Mouse (Mus musculus) brown adipose tissue, adult 24 weeks (tissue): ENCODE results near the gene Gm49325. TPM values are rescaled to one million over a fixed set of nuclear protein-coding genes. Genes with fewer than 3 reads are reported as not detected.

Experiments
- H3K27ac ChIP-seq: fragments of 200-500 bp; replicated peaks from 2 replicates; pipeline ENCODE4 v1.5.1; 2012; ENCODE audit warnings: low read depth, mild to moderate bottlenecking, low read length
- H3K4me1 ChIP-seq: fragments of 200-500 bp; 2 replicates; pipeline ENCODE4 v1.6.1; 2012; ENCODE audit warnings: low read length, mixed read lengths; ENCODE audit not compliant: control insufficient read depth, insufficient read depth, insufficient read length
- H3K4me3 ChIP-seq: fragments of 200-500 bp; 2 replicates; pipeline ENCODE4 v1.5.1; 2012; ENCODE audit warnings: low read depth, mild to moderate bottlenecking, low read length, moderate library complexity; ENCODE audit not compliant: insufficient read depth
- polyA plus RNA-seq: library from polyadenylated mRNA; stranded (reverse); fragments of >200 nt; gene quantifications from 2 replicates; pipeline ENCODE4 v1.2.4, GENCODE M21; 2012; ENCODE audit not compliant: missing spikeins, insufficient read depth, insufficient read length

The Gm49325 gene
- 16.0 and 45.5 TPM in 2 replicates for polyA plus RNA-seq

DNA sequence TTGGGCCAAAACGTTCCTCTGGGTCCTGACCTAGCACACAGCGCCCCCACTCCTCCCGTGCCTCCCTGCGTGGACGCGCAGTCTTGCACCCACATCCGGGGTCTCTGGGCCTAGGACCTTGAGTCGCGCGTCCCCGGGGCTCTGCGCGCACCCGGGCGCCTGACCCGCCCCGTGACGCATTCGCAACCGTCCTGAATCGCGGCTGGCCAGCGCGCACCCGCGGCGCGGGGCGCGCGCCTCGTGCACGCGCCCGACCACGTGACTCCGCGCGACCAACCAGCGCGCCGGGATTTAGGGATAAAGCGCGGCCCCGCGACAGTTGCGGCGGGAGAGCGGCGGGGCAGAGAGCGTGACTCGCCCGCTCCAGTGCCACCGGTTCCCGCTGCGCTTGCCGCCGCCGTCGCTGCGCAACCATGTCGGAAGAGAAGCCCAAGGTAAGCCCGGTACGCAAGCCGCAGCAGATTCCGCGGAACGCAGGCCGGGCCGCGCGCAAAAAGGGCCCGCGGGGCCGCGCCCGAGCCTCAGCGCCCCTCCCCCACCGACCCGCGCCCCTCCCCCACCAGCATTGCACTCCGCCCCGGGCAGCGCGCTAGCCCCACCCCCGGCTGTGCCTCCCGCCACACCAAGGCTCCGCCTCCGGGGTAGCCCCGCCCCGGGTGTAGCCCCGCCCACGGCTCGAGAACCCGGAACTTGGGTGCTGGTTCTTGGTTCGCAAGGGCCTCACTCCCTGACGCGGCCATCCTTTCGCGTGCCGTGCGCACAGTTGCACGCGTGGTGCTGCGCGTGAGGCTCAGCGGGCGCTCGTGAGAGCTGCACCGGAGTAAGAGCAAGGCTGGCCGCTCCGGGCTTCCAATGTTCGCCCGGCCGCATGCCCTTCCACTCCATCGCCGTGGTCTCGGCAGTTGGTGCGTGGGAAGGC, at the start of gene Gm49325, which contains the start of gene Sumo3:
TSS of gene Gm49325 (plus strand) at position 290 of the 919 bp plus-strand sequence.
TSS of gene Sumo3 (plus strand) at position 190 of the 919 bp plus-strand sequence.
- H3K4me3 ChIP-seq: peak within 1 kb of the TSS; percentile 77
- H3K27ac ChIP-seq: peak within 1 kb of the TSS; percentile 90
- H3K4me1 ChIP-seq: peaks cover 11% of the 10 kb centered on the region

DNA sequence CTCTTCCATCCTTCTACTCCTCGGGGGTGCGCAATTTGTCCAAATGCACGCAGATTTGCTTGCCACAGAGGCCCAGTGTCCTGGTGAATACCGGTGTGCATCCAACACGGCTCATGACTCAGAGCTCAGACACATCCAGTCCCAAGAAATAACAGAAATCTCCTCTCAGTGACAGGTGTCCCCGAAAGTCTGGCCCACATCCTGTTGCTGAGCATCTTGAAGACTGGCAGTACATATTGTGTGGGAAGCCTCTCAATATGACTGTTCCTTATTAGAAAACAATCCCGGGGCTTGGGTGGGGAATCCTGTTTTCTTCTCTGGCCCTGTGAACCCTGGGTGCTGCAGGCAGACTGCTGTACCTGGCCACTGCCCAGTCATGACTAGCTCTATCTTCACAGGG, 49.4 kb upstream of the Gm49325 start:
- H3K4me3 ChIP-seq: no peak overlapping the region
- no peaks in the 10 kb centered on the region for H3K4me1 ChIP-seq
- no peak overlapping the region for H3K27ac ChIP-seq

- no peak overlapping the region for H3K4me3 ChIP-seq
- no peak overlapping the region for H3K27ac ChIP-seq
- H3K4me1 ChIP-seq: no peaks in the 10 kb centered on the region
Observed at GRCm38 (mm10) chr10:77557641-77558040, 48.4 kb upstream of the Gm49325 start.

- no peaks in the 10 kb centered on the region for H3K4me1 ChIP-seq
- H3K4me3 ChIP-seq: no peak overlapping the region
- H3K27ac ChIP-seq: no peak overlapping the region
Observed at GRCm38 (mm10) chr10:77560090-77560489, 45.9 kb upstream of the Gm49325 start.

DNA sequence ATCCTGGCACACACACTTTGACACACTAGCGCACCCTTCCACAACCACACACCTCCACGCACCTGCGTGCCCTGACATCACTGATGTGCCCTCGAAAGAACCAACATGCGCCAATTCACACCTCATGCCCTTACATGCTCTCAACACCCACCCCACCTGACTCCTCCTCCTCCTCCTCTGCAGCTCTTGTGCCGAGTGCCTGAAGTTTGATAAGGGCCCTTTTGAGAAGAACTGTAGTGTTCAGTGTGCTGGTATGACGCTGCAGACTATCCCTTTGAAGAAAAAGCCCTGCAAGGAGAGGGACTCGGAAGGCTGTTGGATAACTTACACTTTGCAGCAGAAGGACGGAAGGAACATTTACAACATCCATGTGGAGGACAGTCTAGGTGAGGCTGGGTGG, 45.2 kb upstream of the Gm49325 start:
- Histone ChIP-seq H3K4me1 (no peaks in the 10 kb centered on the region), H3K4me3 (no peak overlapping the region), H3K27ac (no peak overlapping the region)

DNA sequence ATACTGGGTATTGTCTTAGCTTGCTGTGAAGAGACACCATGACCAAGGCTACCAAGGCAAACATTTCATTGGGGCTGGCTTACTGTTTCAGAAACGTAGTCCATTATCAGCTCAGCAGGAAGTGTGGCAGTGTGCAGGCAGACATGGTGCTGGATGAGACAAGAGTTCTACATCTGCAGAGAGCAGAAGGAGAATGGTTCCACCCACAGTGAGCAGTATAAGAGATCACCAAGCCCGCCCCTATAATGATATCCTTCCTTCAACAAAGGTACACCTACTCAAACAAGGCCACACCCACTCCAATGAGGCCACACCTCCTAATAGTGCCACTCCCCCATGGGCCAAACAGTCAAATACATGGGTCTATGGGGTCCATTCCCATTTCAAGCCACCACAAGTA, 44.5 kb upstream of the Gm49325 start:
- no peaks in the 10 kb centered on the region for H3K4me1 ChIP-seq
- no peak overlapping the region for H3K27ac ChIP-seq
- no peak overlapping the region for H3K4me3 ChIP-seq

GRCm38 (mm10) chr10:77565005-77565404, 41.0 kb upstream of the Gm49325 start:
- no peak overlapping the region for H3K4me3 ChIP-seq
- no peak overlapping the region for H3K27ac ChIP-seq
- H3K4me1 ChIP-seq: no peaks in the 10 kb centered on the region

DNA sequence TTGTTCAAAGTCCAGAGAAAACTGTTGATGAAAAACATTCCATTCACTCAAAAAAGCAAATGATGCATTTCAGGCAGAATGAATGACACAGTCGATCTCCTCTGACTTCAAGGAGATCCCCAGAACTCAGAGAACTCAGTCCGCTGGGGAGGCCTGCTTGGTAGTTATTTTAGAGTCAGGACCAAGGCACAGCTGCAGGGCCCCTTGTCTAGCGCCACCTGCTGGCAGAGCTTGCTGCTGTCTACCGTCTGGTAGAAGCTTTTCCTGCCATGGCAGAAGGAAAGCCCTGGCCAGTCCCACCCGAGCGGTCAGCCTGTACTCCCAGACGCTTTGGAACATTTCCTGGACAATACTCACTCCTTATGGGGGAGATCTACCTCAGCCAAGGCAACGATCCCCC, 39.3 kb upstream of the Gm49325 start:
- H3K4me3 ChIP-seq: no peak overlapping the region
- H3K27ac ChIP-seq: no peak overlapping the region
- no peaks in the 10 kb centered on the region for H3K4me1 ChIP-seq

GRCm38 (mm10) chr10:77569481-77569880, 36.5 kb upstream of the Gm49325 start:
- Histone ChIP-seq H3K4me1 (no peaks in the 10 kb centered on the region), H3K27ac (no peak overlapping the region), H3K4me3 (no peak overlapping the region)

GRCm38 (mm10) chr10:77569973-77570658, 35.9 kb upstream of the Gm49325 start:
- H3K4me1 ChIP-seq: no peaks in the 10 kb centered on the region
- H3K4me3 ChIP-seq: no peak overlapping the region
- no peak overlapping the region for H3K27ac ChIP-seq

DNA sequence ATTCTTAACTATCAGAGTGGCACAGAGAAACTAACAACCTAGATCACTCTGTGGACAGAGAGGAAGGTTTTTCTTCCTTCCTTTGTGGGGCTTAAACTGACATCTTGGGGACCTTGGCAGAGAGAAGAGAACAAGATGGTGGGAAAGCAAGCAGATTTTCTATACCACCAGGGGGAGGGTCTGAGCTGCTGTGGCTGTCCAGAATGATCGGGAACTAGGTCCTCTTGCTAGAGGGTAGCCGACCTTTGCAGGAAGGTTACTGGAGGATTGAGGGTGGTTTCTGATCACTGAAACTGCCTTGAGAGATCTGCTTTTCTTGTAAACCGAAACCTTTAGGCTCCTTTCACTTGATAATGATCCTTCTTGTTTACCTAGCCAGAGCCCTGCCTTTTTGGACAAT, 33.8 kb upstream of the Gm49325 start:
- H3K27ac ChIP-seq: no peak overlapping the region
- H3K4me1 ChIP-seq: no peaks in the 10 kb centered on the region
- no peak overlapping the region for H3K4me3 ChIP-seq

- Histone ChIP-seq H3K27ac (no peak overlapping the region), H3K4me1 (no peaks in the 10 kb centered on the region), H3K4me3 (no peak overlapping the region)
Observed at GRCm38 (mm10) chr10:77573162-77573561, 32.8 kb upstream of the Gm49325 start.

DNA sequence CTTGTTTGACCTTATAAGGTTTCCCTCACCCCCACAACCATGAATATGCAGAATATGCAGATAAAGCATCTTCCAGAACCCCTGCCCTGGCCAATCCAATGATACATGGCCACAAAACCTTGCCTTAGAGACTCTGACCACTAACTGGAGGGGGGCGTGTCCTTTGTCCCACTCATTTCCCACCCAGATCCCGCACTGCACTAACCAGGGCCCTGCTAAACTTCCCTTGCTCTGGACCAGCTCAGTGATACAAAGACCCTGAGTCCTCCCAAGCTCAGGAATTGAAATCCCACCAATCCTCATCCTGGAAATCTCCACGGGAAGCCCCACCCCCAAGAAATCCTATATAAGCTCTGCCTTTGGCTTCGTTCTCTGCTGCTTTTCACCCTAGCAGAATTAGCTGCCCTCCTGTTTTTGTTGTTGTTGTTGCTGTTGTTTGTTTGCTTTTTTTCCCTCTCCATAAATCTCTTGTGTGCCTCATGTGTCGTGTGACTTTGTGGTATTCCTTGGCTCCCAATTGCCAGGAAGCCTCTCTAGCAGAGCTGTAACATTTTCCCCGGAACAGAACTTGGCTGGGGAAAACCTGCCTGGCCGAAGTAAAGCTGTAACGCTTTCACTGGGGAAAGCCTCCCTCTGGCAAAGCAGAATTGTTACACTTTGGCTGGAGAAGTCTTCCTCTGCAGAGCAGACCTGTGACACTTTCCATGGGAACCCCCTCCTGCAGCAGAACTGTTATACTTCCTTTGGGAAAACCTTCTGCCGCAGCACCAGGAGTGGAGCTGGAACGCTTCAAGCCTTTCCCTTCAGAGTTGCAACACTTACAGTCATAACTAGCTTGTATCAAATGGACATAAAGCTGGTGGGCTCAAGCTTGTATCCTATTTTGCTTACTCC, 25.7 kb upstream of the Gm49325 start:
- Histone ChIP-seq H3K27ac (no peak overlapping the region), H3K4me3 (no peak overlapping the region)

GRCm38 (mm10) chr10:77581023-77581407, 25.0 kb upstream of the Gm49325 start:
- peak overlapping the region; percentile 62 for H3K27ac ChIP-seq
- H3K4me3 ChIP-seq: peak overlapping the region; percentile 38
- peaks cover 13% of the 10 kb centered on the region for H3K4me1 ChIP-seq

More for the DNA sequence above, 25.7 kb upstream of the Gm49325 start:
- peaks cover 13% of the 10 kb centered on the region for H3K4me1 ChIP-seq
